Mouse (Mus musculus) cortical plate, adult 2 months (tissue): Measurements from ENCODE around the gene Grid2.

ENCODE experiments used
- CTCF ChIP-seq: fragments of 200-500 bp; IDR thresholded peaks from 2 replicates; pipeline ENCODE4 v1.5.1; 2011; ENCODE audit warnings: mild to moderate bottlenecking, control low read depth, low read length; ENCODE audit not compliant: insufficient read depth; ENCODE audit errors: extremely low read depth
- POLR2A ChIP-seq: fragments of 200-500 bp; IDR thresholded peaks from 2 replicates; pipeline ENCODE4 v1.6.1; 2011; ENCODE audit warnings: mild to moderate bottlenecking, low read length, control low read depth; ENCODE audit not compliant: insufficient read depth; ENCODE audit errors: extremely low read depth

DNA sequence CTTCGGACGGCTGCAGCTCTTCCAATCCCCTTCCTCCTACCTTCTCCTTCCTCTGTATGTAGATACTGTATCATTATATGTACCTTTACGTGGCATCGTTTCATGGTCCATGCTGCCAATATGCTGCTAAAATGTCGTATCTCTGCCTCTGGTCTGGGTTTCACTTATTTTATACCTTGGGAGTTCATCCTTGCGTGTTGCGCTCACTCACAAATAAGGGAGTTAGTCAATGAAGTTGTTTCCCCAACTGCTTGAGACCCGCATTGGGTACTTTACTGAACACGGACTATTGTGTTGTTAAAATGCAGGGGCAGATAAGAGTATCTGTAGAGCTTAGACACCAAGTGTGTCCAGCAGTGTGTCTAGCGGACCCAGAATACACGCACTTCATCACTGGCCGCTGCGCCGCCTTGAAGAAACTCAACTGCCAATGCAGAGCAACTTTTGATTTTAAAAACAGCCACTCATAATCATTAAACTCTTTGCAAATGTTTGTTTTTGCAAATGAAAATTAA, 1474.9 kb downstream of the Grid2 start:
- TF ChIP-seq POLR2A (no peak), CTCF (no peak)
